Comparison of ENCODE assay signal across 22 mouse cellular contexts in the genomic region with DNA sequence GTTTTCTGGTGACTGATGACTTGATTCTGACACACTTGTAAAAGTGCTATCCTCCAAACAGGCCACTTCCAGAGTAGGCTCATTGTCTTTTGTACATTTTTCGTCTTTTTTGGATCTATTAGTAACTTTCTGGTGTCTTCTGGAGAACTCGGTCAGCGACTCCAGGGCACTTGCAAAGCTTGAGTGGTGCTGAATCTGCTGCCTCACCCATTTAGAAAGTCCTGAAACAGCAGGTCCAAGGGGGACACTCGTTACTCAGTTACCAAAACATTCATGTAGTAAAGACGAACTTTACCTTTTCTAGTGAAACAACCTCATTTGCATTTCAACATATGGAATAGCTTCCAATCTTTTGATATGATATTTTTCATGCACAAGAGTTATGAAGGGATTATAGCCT.
"Had no signal": no experiment of that assay in that cellular context is flagged by ENCODE, and none has a peak within 500 bp of the region (broad histone marks: within the 10 kb centered on the region; RNA-seq: fewer than 3 reads in every experiment).

No protein-coding gene starts in this region.

- DNase-seq: layer of hippocampus, postnatal 36 days; left cerebral cortex, postnatal 4 days; liver, postnatal 0 days; lung, embryonic 14.5 days; right cerebral cortex, adult 18-20 months; right cerebral cortex, postnatal 14 days; right cerebral cortex, postnatal 4 days; spleen, adult 18-20 months; thymus, adult 18-20 months; thymus, postnatal 36 days had no signal

- H3K36me3 ChIP-seq: hindbrain, embryonic 15.5 days; limb, embryonic 15.5 days; midbrain, embryonic 13.5 days; neural tube, embryonic 12.5 days; neural tube, embryonic 15.5 days had no signal

- H3K27me3 ChIP-seq: hindbrain, embryonic 15.5 days; limb, embryonic 12.5 days; limb, embryonic 15.5 days; midbrain, embryonic 13.5 days; neural tube, embryonic 12.5 days; neural tube, embryonic 15.5 days had no signal

- H3K4me2 ChIP-seq: hindbrain, embryonic 15.5 days; limb, embryonic 12.5 days; limb, embryonic 15.5 days; liver, embryonic 11.5 days; lung, embryonic 14.5 days; midbrain, embryonic 13.5 days; neural tube, embryonic 12.5 days; neural tube, embryonic 15.5 days had no signal

- H3K9me3 ChIP-seq: hindbrain, embryonic 15.5 days; limb, embryonic 12.5 days; limb, embryonic 15.5 days; midbrain, embryonic 13.5 days; neural tube, embryonic 12.5 days; neural tube, embryonic 15.5 days had no signal

- ATAC-seq: intestine, postnatal 0 days; liver, postnatal 0 days; lung, postnatal 0 days; midbrain, embryonic 13.5 days had no signal

- H3K4me3 ChIP-seq: hindbrain, embryonic 15.5 days; left cerebral cortex, adult 2 months; limb, embryonic 12.5 days; limb, embryonic 15.5 days; midbrain, embryonic 13.5 days; neural tube, embryonic 12.5 days; neural tube, embryonic 15.5 days had no signal

- H3K27ac ChIP-seq: hindbrain, embryonic 15.5 days; left cerebral cortex, adult 2 months; limb, embryonic 12.5 days; limb, embryonic 15.5 days; liver, embryonic 14.5 days; macrophage; midbrain, embryonic 13.5 days; neural tube, embryonic 12.5 days; neural tube, embryonic 15.5 days had no signal

- H3K4me1 ChIP-seq: hindbrain, embryonic 15.5 days; midbrain, embryonic 13.5 days; neural tube, embryonic 12.5 days; neural tube, embryonic 15.5 days had no signal

- H3K9ac ChIP-seq: hindbrain, embryonic 15.5 days; limb, embryonic 12.5 days; limb, embryonic 15.5 days; liver, embryonic 14.5 days; liver, postnatal 0 days; lung, embryonic 14.5 days; midbrain, embryonic 13.5 days; neural tube, embryonic 12.5 days; neural tube, embryonic 15.5 days had no signal
